Mouse (Mus musculus) lung, postnatal 0 days (tissue): ENCODE results near the gene Tcf7l2.

Experiments
- CTCF ChIP-seq: IDR thresholded peaks from 2 replicates; pipeline ENCODE4 v1.5.1; 2016; ENCODE audit warnings: antibody characterized with exemption, mild to moderate bottlenecking
- EP300 ChIP-seq: IDR thresholded peaks from 2 replicates; pipeline ENCODE4 v1.6.1; 2016; ENCODE audit warnings: antibody characterized with exemption, mild to moderate bottlenecking, control low read depth

DNA sequence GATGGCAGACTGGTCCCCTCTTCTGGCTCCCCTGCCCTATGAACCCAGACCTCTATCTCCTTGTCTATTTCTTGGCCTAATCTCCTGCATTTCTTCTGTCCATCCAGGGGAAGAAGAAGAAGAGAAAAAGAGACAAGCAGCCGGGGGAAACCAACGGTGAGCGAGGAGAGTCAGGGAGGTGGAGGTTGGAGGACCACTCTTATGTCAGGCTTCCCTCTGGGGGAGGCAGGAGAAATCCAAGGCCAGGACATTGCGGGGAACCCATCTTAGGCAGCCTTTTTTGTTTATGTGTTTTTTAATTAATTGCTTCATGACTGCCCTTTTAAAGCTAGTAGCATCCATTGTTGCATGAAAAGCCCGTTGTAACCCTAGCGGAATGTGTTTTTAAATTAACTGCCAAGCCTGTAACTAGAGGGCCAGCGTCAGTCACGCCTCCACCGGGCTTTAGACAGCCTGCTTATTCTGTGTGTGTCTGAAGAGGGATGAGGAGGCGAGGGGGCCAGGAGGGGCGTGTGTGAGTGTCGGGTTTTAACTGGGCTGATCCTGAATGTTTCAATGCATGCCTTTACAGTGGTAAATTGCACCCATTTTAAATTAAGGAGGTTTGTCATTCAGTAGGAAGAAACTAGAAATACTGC, 182.3 kb downstream of the Tcf7l2 start:
- TF ChIP-seq CTCF, result no peak
- no peak for TF ChIP-seq EP300
